ENCODE assay signal across 24 mouse cellular contexts in the genomic region with DNA sequence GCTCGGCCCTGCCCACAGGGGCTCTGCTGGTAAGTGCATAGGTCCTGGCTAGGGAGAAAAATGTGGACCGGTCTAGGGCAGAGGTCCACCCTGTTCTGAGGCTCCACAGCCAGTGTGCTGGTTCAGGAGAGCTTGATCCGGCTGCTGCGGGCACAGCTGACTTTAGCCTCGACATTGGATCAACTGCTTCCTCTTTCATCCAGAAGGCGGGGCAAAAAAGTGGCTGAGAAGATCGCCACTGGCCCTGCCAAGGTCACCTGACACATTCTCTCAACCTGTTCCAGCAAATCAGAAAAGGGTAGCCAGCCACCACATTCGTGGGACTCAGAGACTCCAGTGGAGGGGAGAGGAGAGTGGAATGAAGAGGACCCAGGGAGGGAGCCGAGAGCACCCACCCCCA.
DNase-seq lines count a peak whose midpoint lies in the region; ATAC-seq and TF ChIP-seq lines count a peak whose summit lies in the region.
"Had no signal": no experiment of that assay in that cellular context is flagged by ENCODE, and none has a peak within 500 bp of the region (broad histone marks: within the 10 kb centered on the region; RNA-seq: fewer than 3 reads in every experiment).

No protein-coding gene starts in this region.

- H3K4me3 ChIP-seq in heart, embryonic 12.5 days = no peak overlapping the region
- no peak overlapping the region for H3K4me3 ChIP-seq in heart, adult 2 months
- H3K4me3 ChIP-seq in limb, embryonic 15.5 days = no peak overlapping the region
- H3K4me3 ChIP-seq: forebrain, embryonic 13.5 days; heart, embryonic 15.5 days; left cerebral cortex, adult 2 months; liver, embryonic 15.5 days; midbrain, embryonic 12.5 days had no signal

- WGBS in heart, embryonic 12.5 days = 66% methylated on average over 9 of the region's 9 CpGs
- 68% methylated on average over 9 of the region's 9 CpGs for WGBS in heart, adult 2 months
- WGBS in limb, embryonic 15.5 days = 70% methylated on average over 9 of the region's 9 CpGs

- ATAC-seq in heart, embryonic 12.5 days (ENCODE audit: insufficient number of reproducible peaks, low FRiP score) = peak; percentile 29; the same call in 1 of the 2 replicates
- ATAC-seq in common myeloid progenitor, adult 5-6 weeks (replicated peaks; ENCODE audit: low read depth, poor library complexity, severe bottlenecking) = peak; percentile 71
- 0 out of 2 replicates have a peak, but pooled peaks have one; percentile 35 for ATAC-seq in limb, embryonic 15.5 days (ENCODE audit: insufficient number of reproducible peaks, low FRiP score, low TSS enrichment, low read depth)
- ATAC-seq in monocyte, adult 5-6 weeks (replicated peaks; ENCODE audit: insufficient number of reproducible peaks, low FRiP score, low TSS enrichment, poor library complexity, severe bottlenecking) = no peak
- ATAC-seq: activated CD4-positive, CD25-positive, alpha-beta regulatory T cell, adult 4 months; CD4-positive, CD25-positive, alpha-beta regulatory T cell, adult 4 months; forebrain, embryonic 13.5 days had no signal

- H3K27ac ChIP-seq in heart, embryonic 12.5 days (ENCODE audit: poor library complexity, severe bottlenecking) = no peak overlapping the region
- no peak overlapping the region for H3K27ac ChIP-seq in heart, adult 2 months
- no peak overlapping the region for H3K27ac ChIP-seq in limb, embryonic 15.5 days
- H3K27ac ChIP-seq: forebrain, embryonic 13.5 days; heart, embryonic 15.5 days; hindbrain, embryonic 14.5 days; kidney, postnatal 0 days; left cerebral cortex, adult 2 months; liver, embryonic 15.5 days; midbrain, embryonic 12.5 days had no signal

- H3K27me3 ChIP-seq in heart, embryonic 12.5 days (replicated peaks) = no peaks in the 10 kb centered on the region
- H3K27me3 ChIP-seq in heart, adult 2 months (ENCODE audit: control insufficient read depth, insufficient read depth, low read length) = no peaks in the 10 kb centered on the region
- no peaks in the 10 kb centered on the region for H3K27me3 ChIP-seq in limb, embryonic 15.5 days
- H3K27me3 ChIP-seq: forebrain, embryonic 13.5 days; heart, embryonic 15.5 days; liver, embryonic 15.5 days; midbrain, embryonic 12.5 days had no signal

- no peak for TF ChIP-seq POLR2A in heart, adult 2 months (IDR thresholded peaks at IDR 0.05; ENCODE audit: insufficient read depth, low read depth, low read length)

- no peak for TF ChIP-seq CTCF in heart, adult 2 months (IDR thresholded peaks at IDR 0.05)

- DNase-seq in heart, adult 2 months = no peak
- DNase-seq in 3134 (ENCODE audit: extremely low read depth, insufficient read length, low spot score) = peak; percentile 50
- DNase-seq in kidney, postnatal 14 days = no peak
- DNase-seq in gastrocnemius, postnatal 10 days = no peak
- DNase-seq: adrenal gland, adult 2 months; cerebellum, adult 8-10 months; cerebellum, postnatal 25 days; gastrocnemius, postnatal 36 days; kidney, adult 8-10 months; lung, embryonic 14.5 days; thymus, postnatal 4 days had no signal

- H3K79me2 ChIP-seq in heart, adult 2 months (replicated peaks; ENCODE audit: control insufficient read depth, insufficient read depth, low read length) = no peaks in the 10 kb centered on the region

- H3K36me3 ChIP-seq in heart, embryonic 12.5 days = no peaks in the 10 kb centered on the region
- H3K36me3 ChIP-seq in heart, adult 2 months (ENCODE audit: control insufficient read depth, insufficient read depth, low read length) = no peaks in the 10 kb centered on the region
- H3K36me3 ChIP-seq in limb, embryonic 15.5 days = no peaks in the 10 kb centered on the region
- H3K36me3 ChIP-seq: heart, embryonic 15.5 days; liver, embryonic 15.5 days; midbrain, embryonic 12.5 days had no signal

- H3K9me3 ChIP-seq in heart, embryonic 12.5 days (replicated peaks) = no peaks in the 10 kb centered on the region
- H3K9me3 ChIP-seq in limb, embryonic 15.5 days = no peaks in the 10 kb centered on the region
- H3K9me3 ChIP-seq: forebrain, embryonic 13.5 days; heart, embryonic 15.5 days; liver, embryonic 15.5 days; midbrain, embryonic 12.5 days had no signal

- no peak for TF ChIP-seq EP300 in heart, adult 2 months (IDR thresholded peaks at IDR 0.05; ENCODE audit: insufficient read depth, low read depth, low read length)

- H3K4me1 ChIP-seq in heart, embryonic 12.5 days (replicated peaks) = peaks cover 5% of the 10 kb centered on the region; the same call in 1 of the 2 replicates
- H3K4me1 ChIP-seq in heart, adult 2 months (ENCODE audit: control insufficient read depth, insufficient read depth, low read length) = peaks cover 2% of the 10 kb centered on the region; the same call in 1 of the 2 replicates
- no peaks in the 10 kb centered on the region for H3K4me1 ChIP-seq in limb, embryonic 15.5 days
- H3K4me1 ChIP-seq: forebrain, embryonic 13.5 days; liver, embryonic 15.5 days; midbrain, embryonic 12.5 days had no signal

- intact Hi-C loops in heart, adult 2 months (cut with DNase I) = no loop called here

- no peak overlapping the region for H3K4me2 ChIP-seq in heart, embryonic 12.5 days
- H3K4me2 ChIP-seq in limb, embryonic 15.5 days = no peak overlapping the region
- H3K4me2 ChIP-seq: forebrain, embryonic 13.5 days; heart, embryonic 15.5 days; hindbrain, embryonic 14.5 days; liver, embryonic 15.5 days; lung, embryonic 14.5 days; midbrain, embryonic 12.5 days had no signal

- no peak overlapping the region for H3K9ac ChIP-seq in heart, embryonic 12.5 days
- H3K9ac ChIP-seq in heart, adult 2 months (ENCODE audit: low read depth, low read length) = no peak overlapping the region
- H3K9ac ChIP-seq in limb, embryonic 15.5 days = no peak overlapping the region
- H3K9ac ChIP-seq: forebrain, embryonic 13.5 days; heart, embryonic 15.5 days; hindbrain, embryonic 14.5 days; liver, embryonic 15.5 days; lung, embryonic 14.5 days; midbrain, embryonic 12.5 days had no signal
